In the genomic region with DNA sequence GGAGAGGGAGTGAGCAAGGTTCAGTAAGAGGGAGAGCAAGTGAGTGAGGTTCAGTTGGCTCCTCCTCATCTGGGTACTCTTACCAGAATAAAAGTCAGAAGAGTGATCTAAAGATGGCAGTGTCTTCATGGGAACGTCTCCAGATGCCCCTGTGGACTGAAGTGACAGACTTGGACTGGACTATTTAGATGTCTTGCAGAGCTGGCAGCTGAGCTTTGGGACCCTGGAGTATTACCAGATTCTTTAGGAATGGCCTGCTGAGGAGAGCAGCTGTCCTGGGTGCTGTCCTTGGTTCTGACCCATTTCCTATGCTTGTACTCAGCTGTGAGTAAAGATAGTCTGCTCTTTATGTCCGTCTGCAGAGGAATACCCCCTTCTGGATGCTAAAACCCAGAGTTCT, we compare ENCODE assay signal across 11 mouse cellular contexts.
DNase-seq lines count a peak whose midpoint lies in the region; ATAC-seq lines count a peak whose summit lies in the region.
"Had no signal": no experiment of that assay in that cellular context is flagged by ENCODE, and none has a peak within 500 bp of the region (broad histone marks: within the 10 kb centered on the region; RNA-seq: fewer than 3 reads in every experiment).

No protein-coding gene starts in this region.

- DNase-seq in cerebellum, adult 11-12 months = peak; percentile 72
- DNase-seq in cerebellum, postnatal 36 days = no peak
- peak; percentile 54 for DNase-seq in kidney, adult 9 months
- DNase-seq in embryonic facial prominence, embryonic 11.5 days (ENCODE audit: low spot score) = peak; percentile 43
- DNase-seq in mesoderm, embryonic 11.5 days (ENCODE audit: low read depth, low spot score) = peak; percentile 39
- no peak for DNase-seq in right cerebral cortex, postnatal 10 days (ENCODE audit: low spot score in 2 of 2)
- DNase-seq: thymus, postnatal 36 days had no signal

- no peak for ATAC-seq in kidney, embryonic 14.5 days (ENCODE audit: low FRiP score, low TSS enrichment)
- ATAC-seq in embryonic facial prominence, embryonic 11.5 days (replicated peaks; ENCODE audit: insufficient number of reproducible peaks, low FRiP score, low TSS enrichment, low read depth) = no peak
- no peak for ATAC-seq in forebrain, embryonic 16.5 days
- ATAC-seq: inflammation-experienced regulatory T-cells, adult 6 months had no signal

- no peak overlapping the region for H3K4me3 ChIP-seq in kidney, embryonic 14.5 days (ENCODE audit: low read length)
- no peak overlapping the region for H3K4me3 ChIP-seq in embryonic facial prominence, embryonic 11.5 days (ENCODE audit: low read depth, low read length)
- no peak overlapping the region for H3K4me3 ChIP-seq in forebrain, embryonic 16.5 days (replicated peaks; ENCODE audit: low read length)
- H3K4me3 ChIP-seq: neural tube, embryonic 13.5 days had no signal

- no peak overlapping the region for H3K4me2 ChIP-seq in kidney, embryonic 14.5 days (replicated peaks; ENCODE audit: low read depth, low read length)
- no peak overlapping the region for H3K4me2 ChIP-seq in embryonic facial prominence, embryonic 11.5 days (ENCODE audit: low read depth, low read length)
- no peak overlapping the region for H3K4me2 ChIP-seq in forebrain, embryonic 16.5 days (ENCODE audit: low read length)
- H3K4me2 ChIP-seq: neural tube, embryonic 13.5 days had no signal

- H3K27ac ChIP-seq in kidney, embryonic 14.5 days (ENCODE audit: low read depth, low read length) = no peak overlapping the region
- H3K27ac ChIP-seq in embryonic facial prominence, embryonic 11.5 days (replicated peaks; ENCODE audit: low read depth, low read length) = no peak overlapping the region
- no peak overlapping the region for H3K27ac ChIP-seq in forebrain, embryonic 16.5 days (ENCODE audit: low read length)
- H3K27ac ChIP-seq: neural tube, embryonic 13.5 days had no signal

- H3K9ac ChIP-seq in kidney, embryonic 14.5 days (ENCODE audit: low read depth, low read length) = no peak overlapping the region
- no peak overlapping the region for H3K9ac ChIP-seq in embryonic facial prominence, embryonic 11.5 days (replicated peaks; ENCODE audit: low read length)
- no peak overlapping the region for H3K9ac ChIP-seq in forebrain, embryonic 16.5 days (replicated peaks; ENCODE audit: low read depth, low read length)
- H3K9ac ChIP-seq: neural tube, embryonic 13.5 days had no signal

- H3K9me3 ChIP-seq in kidney, embryonic 14.5 days (ENCODE audit: control insufficient read depth, low read length) = no peaks in the 10 kb centered on the region
- H3K9me3 ChIP-seq in embryonic facial prominence, embryonic 11.5 days (replicated peaks; ENCODE audit: control insufficient read depth, low read length) = no peaks in the 10 kb centered on the region
- H3K9me3 ChIP-seq in forebrain, embryonic 16.5 days (ENCODE audit: control insufficient read depth, low read length) = no peaks in the 10 kb centered on the region
- H3K9me3 ChIP-seq: neural tube, embryonic 13.5 days had no signal

- no peaks in the 10 kb centered on the region for H3K27me3 ChIP-seq in kidney, embryonic 14.5 days (ENCODE audit: control insufficient read depth, insufficient read depth, low read length)
- H3K27me3 ChIP-seq in embryonic facial prominence, embryonic 11.5 days (ENCODE audit: control insufficient read depth, insufficient read depth, low read length) = no peaks in the 10 kb centered on the region
- no peaks in the 10 kb centered on the region for H3K27me3 ChIP-seq in forebrain, embryonic 16.5 days (replicated peaks; ENCODE audit: control insufficient read depth, insufficient read depth, low read length)
- H3K27me3 ChIP-seq: neural tube, embryonic 13.5 days had no signal

- peaks cover 3% of the 10 kb centered on the region; the same call in 1 of the 2 replicates for H3K4me1 ChIP-seq in kidney, embryonic 14.5 days (ENCODE audit: control insufficient read depth, insufficient read depth, low read length)
- H3K4me1 ChIP-seq in embryonic facial prominence, embryonic 11.5 days (ENCODE audit: control insufficient read depth, insufficient read depth, low read length) = no peaks in the 10 kb centered on the region
- H3K4me1 ChIP-seq in forebrain, embryonic 16.5 days (replicated peaks; ENCODE audit: control insufficient read depth, insufficient read depth, low read length) = no peaks in the 10 kb centered on the region; the same call in 1 of the 2 replicates

- 65% methylated on average over 2 of the region's 2 CpGs for WGBS in kidney, embryonic 14.5 days
- 65% methylated on average over 2 of the region's 2 CpGs for WGBS in embryonic facial prominence, embryonic 11.5 days
- WGBS in forebrain, embryonic 16.5 days = 61% methylated on average over 2 of the region's 2 CpGs

- H3K36me3 ChIP-seq in kidney, embryonic 14.5 days (ENCODE audit: control insufficient read depth, insufficient read depth, low read length) = peaks cover 18% of the 10 kb centered on the region; the same call in 1 of the 2 replicates
- no peaks in the 10 kb centered on the region for H3K36me3 ChIP-seq in embryonic facial prominence, embryonic 11.5 days (replicated peaks; ENCODE audit: control insufficient read depth, insufficient read depth, low read depth, low read length)
- 0 out of 2 replicates have a peak, but pooled peaks cover 4% of the 10 kb centered on the region for H3K36me3 ChIP-seq in forebrain, embryonic 16.5 days (ENCODE audit: control insufficient read depth, insufficient read depth)

Comparison
In these comparisons a context has a peak if more than half of its experiments do, and no peak if none do; other contexts are left out.
1. DNase-seq: peak in cerebellum, adult 11-12 months (single experiment), kidney, adult 9 months (single experiment), embryonic facial prominence, embryonic 11.5 days (single experiment) and mesoderm, embryonic 11.5 days (single experiment); none in cerebellum, postnatal 36 days (0 of 2) and right cerebral cortex, postnatal 10 days (0 of 2).